Comparison of ENCODE assay signal across 8 mouse cellular contexts in the genomic region with DNA sequence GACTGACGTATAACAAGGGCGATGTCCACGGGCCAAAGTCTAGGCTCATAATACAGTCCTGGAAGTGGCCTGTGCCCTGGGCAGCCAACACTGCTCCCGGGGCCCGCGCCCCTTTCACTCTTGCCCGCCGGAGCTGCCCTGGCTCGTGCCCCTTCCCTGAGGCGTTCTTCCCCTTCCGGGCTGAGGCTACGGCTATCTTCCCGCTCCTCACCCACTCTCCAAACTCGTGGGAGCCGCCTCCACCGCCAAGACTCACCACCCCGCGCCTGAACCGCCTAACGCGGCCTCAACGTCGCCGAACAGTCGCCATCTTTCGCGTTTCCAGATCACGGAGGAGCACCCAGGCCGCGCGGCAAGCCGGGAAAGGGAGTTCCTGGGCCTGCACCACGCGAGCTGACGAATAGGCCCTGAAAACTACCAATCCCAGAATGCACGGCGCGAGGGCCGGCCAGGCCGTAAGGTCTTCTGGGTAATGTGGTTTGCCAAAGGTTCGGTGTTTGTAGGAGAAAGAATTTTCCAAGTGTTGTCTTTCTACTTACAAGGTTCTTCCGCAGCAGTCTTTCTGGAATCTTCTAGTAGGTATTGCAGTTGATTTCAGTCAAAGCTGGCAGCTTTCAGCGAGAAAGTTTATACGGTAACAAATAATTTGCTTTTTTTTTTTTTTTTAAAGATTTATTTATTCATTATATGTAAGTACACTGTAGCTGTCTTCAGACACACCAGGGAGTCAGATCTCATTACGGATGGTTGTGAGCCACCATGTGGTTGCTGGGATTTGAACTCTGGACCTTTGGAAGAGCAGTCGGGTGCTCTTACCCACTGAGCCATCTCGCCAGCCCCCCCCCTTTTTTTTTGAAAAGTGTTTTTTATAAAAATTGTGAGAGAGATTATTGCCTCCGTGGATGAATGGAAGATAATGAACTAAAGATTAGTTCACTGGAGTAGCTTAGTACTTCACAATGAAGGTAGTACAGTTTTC. TPM values are rescaled to one million over a fixed set of nuclear protein-coding genes. Genes with fewer than 3 reads are reported as not detected.
DNase-seq lines count a peak whose midpoint lies in the region; ATAC-seq and TF ChIP-seq lines count a peak whose summit lies in the region.

Gene Ddx23 (minus strand): TSS at position 328 of the 979 bp plus-strand sequence.

- peak; percentile 50; the same call in 1 of the 2 replicates for TF ChIP-seq POLR2A in brain, embryonic 14.5 days (IDR thresholded peaks at IDR 0.05; ENCODE audit: borderline replicate concordance, extremely low read depth, insufficient read depth, insufficient read length, poor library complexity, severe bottlenecking)
- 0 out of 2 replicates have a peak, but pooled peaks have one; percentile 67 for TF ChIP-seq POLR2A in liver, adult 2 months (IDR thresholded peaks at IDR 0.05; ENCODE audit: extremely low read depth, insufficient read depth, low read length)
- TF ChIP-seq POLR2A in myocyte (IDR thresholded peaks at IDR 0.05; ENCODE audit: insufficient read length, low read depth) = peak; percentile 98

- H3K4me1 ChIP-seq in erythroblast, embryonic 14.5 days (ENCODE audit: control insufficient read depth) = peaks cover 24% of the 10 kb centered on the region
- no peaks in the 10 kb centered on the region for H3K4me1 ChIP-seq in heart, embryonic 11.5 days (ENCODE audit: control insufficient read depth, insufficient read depth, low read length)
- H3K4me1 ChIP-seq in kidney, embryonic 16.5 days (ENCODE audit: insufficient read depth, low read length) = peaks cover 10% of the 10 kb centered on the region; the same call in 1 of the 2 replicates
- H3K4me1 ChIP-seq in liver, adult 2 months (ENCODE audit: control insufficient read depth, insufficient read depth, low read length) = peaks cover 2% of the 10 kb centered on the region; the same call in 1 of the 2 replicates

- H3K27ac ChIP-seq in heart, embryonic 11.5 days (ENCODE audit: low read depth, low read length) = peak within 1 kb of the TSS; percentile 94
- H3K27ac ChIP-seq in kidney, embryonic 16.5 days (ENCODE audit: low read length) = peak within 1 kb of the TSS; percentile 93
- peak within 1 kb of the TSS; percentile 98 for H3K27ac ChIP-seq in liver, adult 2 months (replicated peaks; ENCODE audit: insufficient read depth, low read depth, low read length)

- peaks cover 35% of the 10 kb centered on the region for H3K79me3 ChIP-seq in C2C12 (ENCODE audit: low read depth)

- TF ChIP-seq CTCF in C2C12 (IDR thresholded peaks at IDR 0.05; ENCODE audit: control insufficient read depth, insufficient read depth, insufficient read length) = no peak
- TF ChIP-seq CTCF in brain, embryonic 14.5 days (IDR thresholded peaks at IDR 0.05; ENCODE audit: borderline replicate concordance, extremely low read depth, insufficient read depth, insufficient read length) = no peak
- TF ChIP-seq CTCF in liver, adult 2 months (IDR thresholded peaks at IDR 0.05; ENCODE audit: low read depth, low read length) = no peak

- DNase-seq in brain, embryonic 14.5 days (ENCODE audit: low read depth) = peak; percentile 99
- peak; percentile 94 for DNase-seq in liver, adult 2 months (ENCODE audit: extremely low read depth, low read depth, low spot score)
- peak; percentile 94 for DNase-seq in splenic B cell, adult 2 months (ENCODE audit: low read depth, low spot score)

- H3K79me2 ChIP-seq in C2C12 (ENCODE audit: control insufficient read depth, insufficient read depth) = peaks cover 46% of the 10 kb centered on the region
- H3K79me2 ChIP-seq in liver, adult 2 months (ENCODE audit: control insufficient read depth, insufficient read depth, low read length) = peaks cover 7% of the 10 kb centered on the region; the same call in 1 of the 2 replicates
- H3K79me2 ChIP-seq in myocyte (ENCODE audit: control insufficient read depth, insufficient read depth) = peaks cover 35% of the 10 kb centered on the region

- H3K27me3 ChIP-seq in C2C12 (ENCODE audit: control insufficient read depth, insufficient read depth, insufficient read length) = no peaks in the 10 kb centered on the region
- H3K27me3 ChIP-seq in erythroblast, embryonic 14.5 days (ENCODE audit: control insufficient read depth) = 0 out of 2 replicates have a peak, but pooled peaks cover 1% of the 10 kb centered on the region
- no peaks in the 10 kb centered on the region for H3K27me3 ChIP-seq in heart, embryonic 11.5 days (ENCODE audit: control insufficient read depth, insufficient read depth, low read length)
- H3K27me3 ChIP-seq in kidney, embryonic 16.5 days (ENCODE audit: insufficient read depth, low read length) = no peaks in the 10 kb centered on the region
- no peaks in the 10 kb centered on the region for H3K27me3 ChIP-seq in liver, adult 2 months (ENCODE audit: control insufficient read depth, insufficient read depth, low read length)
- H3K27me3 ChIP-seq in myocyte (ENCODE audit: control insufficient read depth, insufficient read depth, insufficient read length) = no peaks in the 10 kb centered on the region
- H3K27me3 ChIP-seq in splenic B cell, adult 2 months (ENCODE audit: control insufficient read depth, insufficient read depth, low read length, poor library complexity, severe bottlenecking) = no peaks in the 10 kb centered on the region

- peak within 1 kb of the TSS; percentile 98 for H3K9ac ChIP-seq in heart, embryonic 11.5 days (ENCODE audit: low read depth, low read length)
- peak within 1 kb of the TSS; percentile 97 for H3K9ac ChIP-seq in kidney, embryonic 16.5 days (replicated peaks; ENCODE audit: low read length)
- H3K9ac ChIP-seq in liver, adult 2 months (ENCODE audit: low read depth, low read length) = peak within 1 kb of the TSS; percentile 98

- WGBS in heart, embryonic 11.5 days (ENCODE audit: insufficient replicate concordance) = 5% methylated on average over 47 of the region's 48 CpGs
- 4% methylated on average over 47 of the region's 48 CpGs for WGBS in kidney, embryonic 16.5 days
- 3% methylated on average over 48 of the region's 48 CpGs for WGBS in liver, adult 2 months

- peak within 1 kb of the TSS; percentile 94 for H3K4me3 ChIP-seq in C2C12 (ENCODE audit: insufficient read depth, poor library complexity, severe bottlenecking)
- H3K4me3 ChIP-seq in erythroblast, embryonic 14.5 days (replicated peaks) = peak within 1 kb of the TSS; percentile 70
- peak within 1 kb of the TSS; percentile 96 for H3K4me3 ChIP-seq in heart, embryonic 11.5 days (ENCODE audit: low read depth, low read length)
- peak within 1 kb of the TSS; percentile 87 for H3K4me3 ChIP-seq in kidney, embryonic 16.5 days (ENCODE audit: low read length)
- H3K4me3 ChIP-seq in liver, adult 2 months (ENCODE audit: insufficient read depth, low read depth, low read length) = peak within 1 kb of the TSS; percentile 88
- peak within 1 kb of the TSS; percentile 89 for H3K4me3 ChIP-seq in myocyte

- H3ac ChIP-seq in C2C12 (ENCODE audit: control insufficient read depth, insufficient read length, low read depth) (peak within 1 kb of the TSS; percentile 87), myocyte (ENCODE audit: control insufficient read depth, insufficient read length) (peak within 1 kb of the TSS; percentile 58)

- no peaks in the 10 kb centered on the region for H3K9me3 ChIP-seq in erythroblast, embryonic 14.5 days (ENCODE audit: control insufficient read depth, low read length)
- H3K9me3 ChIP-seq in heart, embryonic 11.5 days (replicated peaks; ENCODE audit: control insufficient read depth, low read length) = no peaks in the 10 kb centered on the region
- no peaks in the 10 kb centered on the region for H3K9me3 ChIP-seq in kidney, embryonic 16.5 days (ENCODE audit: low read length)

- H3K4me2 ChIP-seq in heart, embryonic 11.5 days = peak within 1 kb of the TSS; percentile 69
- H3K4me2 ChIP-seq in kidney, embryonic 16.5 days (replicated peaks; ENCODE audit: low read depth, low read length) = peak within 1 kb of the TSS; percentile 87
- H3K4me2 ChIP-seq in myocyte (ENCODE audit: low read depth) = peak within 1 kb of the TSS; percentile 83

- peak; percentile 93 for ATAC-seq in heart, embryonic 11.5 days (replicated peaks; ENCODE audit: insufficient number of reproducible peaks, low FRiP score, low TSS enrichment)
- peak; percentile 97 for ATAC-seq in kidney, embryonic 16.5 days (ENCODE audit: low FRiP score, low TSS enrichment)

- H3K36me3 ChIP-seq in C2C12 (ENCODE audit: control insufficient read depth, insufficient read depth) (peaks cover 35% of the 10 kb centered on the region), myocyte (ENCODE audit: control insufficient read depth, insufficient read depth) (peaks cover 8% of the 10 kb centered on the region)
- peaks cover 31% of the 10 kb centered on the region for H3K36me3 ChIP-seq in erythroblast, embryonic 14.5 days (ENCODE audit: control insufficient read depth)
- H3K36me3 ChIP-seq in heart, embryonic 11.5 days (ENCODE audit: control insufficient read depth, insufficient read depth, low read length) = peaks cover 13% of the 10 kb centered on the region
- peaks cover 13% of the 10 kb centered on the region for H3K36me3 ChIP-seq in kidney, embryonic 16.5 days (ENCODE audit: insufficient read depth, low read length)
- H3K36me3 ChIP-seq in liver, adult 2 months (ENCODE audit: control insufficient read depth, insufficient read depth, low read length) = no peaks in the 10 kb centered on the region; the same call in 1 of the 2 replicates
- peaks cover 9% of the 10 kb centered on the region; the same call in 1 of the 2 replicates for H3K36me3 ChIP-seq in splenic B cell, adult 2 months (ENCODE audit: control insufficient read depth, insufficient read depth, low read length, poor library complexity, severe bottlenecking)

TF ChIP-seq in C2C12, 6 proteins besides CTCF, POLR2A, EP300 and RAD21 (continues in another document):
- no peak for TF ChIP-seq FOSL1 (IDR thresholded peaks at IDR 0.05; ENCODE audit: insufficient read depth, low read length, poor library complexity, severe bottlenecking)
- TF ChIP-seq MYOD1 (IDR thresholded peaks at IDR 0.05; ENCODE audit: control insufficient read depth, insufficient read length, low read depth) = no peak
- no peak for TF ChIP-seq CEBPB (IDR thresholded peaks at IDR 0.05; ENCODE audit: low read depth)

TF ChIP-seq in myocyte, 11 proteins besides CTCF, POLR2A, EP300 and RAD21 (continues in another document):
- TF ChIP-seq MYOG (IDR thresholded peaks at IDR 0.05; ENCODE audit: control insufficient read depth in 1 of 3, insufficient read depth in 1 of 3, insufficient read length in 2 of 3, low read depth in 2 of 3) (peak in 1 of 3 experiments; percentile 33), SRF (IDR thresholded peaks at IDR 0.05; ENCODE audit: control insufficient read depth, insufficient read length, low read depth) (no peak), TCF12 (IDR thresholded peaks at IDR 0.05; ENCODE audit: insufficient read depth, poor library complexity, severe bottlenecking) (no peak)

RNA-seq across cellular contexts. Expression of gene Ddx23, which starts in this region (rescaled TPM):
- polyA plus RNA-seq in C2C12 (2012; fragmentation: generic; extraction: Trizol) = 140 TPM
- polyA plus RNA-seq in brain, embryonic 14.5 days (2012; rRNA removed) = 38.9 and 55.6 TPM in 2 replicates
- polyA plus RNA-seq in erythroblast, embryonic 14.5 days (2012) = 7.9 and 8.4 TPM in 2 replicates
- 11.2 and 19.6 TPM in 2 replicates for polyA plus RNA-seq in heart, embryonic 11.5 days (2014; fragmentation: Nextera tagmentation; extraction: Ambion mirVana)
- polyA plus RNA-seq in kidney, embryonic 16.5 days (2015; fragmentation: Nextera tagmentation; extraction: Ambion mirVana) = 19.0 and 27.1 TPM in 2 replicates
- 27.6 and 33.9 TPM in 2 replicates for total RNA-seq in liver, adult 2 months (2014; rRNA removed)
- polyA plus RNA-seq in liver, adult 2 months (2012; rRNA removed) = 15.4 and 18.8 TPM in 2 replicates
- polyA plus RNA-seq in myocyte (2012; fragmentation: generic; extraction: Trizol) = 102 TPM

Comparison
In these comparisons a context has a peak if more than half of its experiments do, and no peak if none do; other contexts are left out.
1. Peak in every context shown above with its lines: DNase-seq, ATAC-seq, H3K4me3 ChIP-seq and H3K27ac ChIP-seq.